Mouse (Mus musculus): ENCODE data around the gene Adgrb3. TPM values are rescaled to one million over a fixed set of nuclear protein-coding genes. Genes with fewer than 3 reads are reported as not detected.

Gene Adgrb3
- total RNA-seq, 2 experiments from 2014 or later, result not detected

DNA sequence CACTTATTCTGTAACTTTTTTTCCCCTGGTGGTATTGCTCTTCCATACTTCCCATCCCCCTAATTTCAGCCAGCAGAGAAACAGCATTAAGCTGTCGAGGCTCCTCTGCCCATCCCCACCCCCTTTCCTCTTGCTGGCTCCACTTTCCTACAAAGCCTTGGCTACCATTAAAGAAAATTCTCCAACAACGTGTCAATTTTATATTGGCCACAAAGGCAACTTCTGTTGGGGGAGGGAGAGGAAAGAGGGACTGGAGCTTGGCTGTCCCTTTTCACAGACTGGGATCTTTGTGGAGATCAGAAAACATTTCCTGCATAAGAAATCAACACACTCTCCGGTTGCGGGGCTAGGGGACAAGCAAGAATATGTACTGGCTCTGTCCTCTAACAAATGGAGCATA lies 4.9 kb downstream of the Adgrb3 start:
- TF ChIP-seq CTCF (IDR thresholded peaks at IDR 0.05), result no peak
- Histone ChIP-seq H3K4me3 (no peak overlapping the region), H3K27ac (no peak overlapping the region)
- DNase-seq, result no peak
- intact Hi-C loops (cut with DNase I), result no loop called here

- Histone ChIP-seq H3K27ac (no peak overlapping the region), H3K4me3 (no peak overlapping the region)
- TF ChIP-seq CTCF (IDR thresholded peaks at IDR 0.05), result no peak
- intact Hi-C loops (cut with DNase I), result no loop called here
- no peak for DNase-seq
Measured at GRCm38 (mm10) chr1:25823961-25824360, 5.5 kb downstream of the Adgrb3 start.

- H3K4me3 ChIP-seq, result no peak overlapping the region
- H3K27ac ChIP-seq, result no peak overlapping the region
- DNase-seq, result no peak
- intact Hi-C loops (cut with DNase I), result no loop called here
- no peak for TF ChIP-seq CTCF (IDR thresholded peaks at IDR 0.05)
Measured at GRCm38 (mm10) chr1:25815491-25815890, 14.0 kb downstream of the Adgrb3 start.

DNA sequence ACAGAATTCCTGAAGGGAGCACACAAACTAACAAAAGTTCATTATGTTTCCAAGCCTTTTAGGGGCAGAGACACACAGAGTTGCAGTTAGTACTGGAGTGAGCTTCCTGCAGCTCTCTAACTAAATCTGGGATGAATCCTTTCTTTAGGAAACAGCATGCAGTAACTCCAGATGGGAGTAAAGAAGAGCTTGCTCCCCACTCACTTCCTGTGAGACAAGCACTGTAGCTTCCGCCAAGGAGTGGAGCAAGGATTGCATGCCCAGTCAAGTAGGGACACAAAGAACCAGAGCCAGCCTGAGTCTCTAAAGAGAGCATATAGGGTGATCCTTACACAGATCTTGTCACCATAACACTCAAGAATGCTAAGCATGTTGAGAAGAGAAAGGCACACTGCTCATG lies 50.7 kb downstream of the Adgrb3 start:
- intact Hi-C loops (cut with DNase I), result no loop called here
- Histone ChIP-seq H3K4me3 (no peak overlapping the region), H3K27ac (no peak overlapping the region)
- DNase-seq, result no peak
- TF ChIP-seq CTCF (IDR thresholded peaks at IDR 0.05), result no peak

DNA sequence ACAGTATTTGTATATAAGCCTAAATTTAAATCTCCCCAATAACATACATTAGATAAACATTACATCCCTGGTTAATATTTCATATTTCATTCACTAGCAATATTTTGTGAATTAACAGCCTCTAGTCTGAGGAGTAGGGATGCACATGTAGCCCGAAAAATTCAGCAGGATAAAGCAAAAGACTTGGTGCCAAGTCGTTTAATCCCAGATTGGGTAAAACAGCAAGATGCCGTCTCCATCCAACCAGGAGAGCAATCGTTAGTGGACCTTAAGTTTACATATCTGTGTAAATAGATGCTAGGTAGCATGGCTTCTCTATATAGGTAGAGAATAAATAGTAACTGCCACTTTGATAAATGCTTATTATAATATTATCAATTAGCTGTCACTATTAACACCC lies 52.0 kb downstream of the Adgrb3 start:
- intact Hi-C loops (cut with DNase I), result no loop called here
- Histone ChIP-seq H3K4me3 (no peak overlapping the region), H3K27ac (no peak overlapping the region)
- no peak for DNase-seq
- no peak for TF ChIP-seq CTCF (IDR thresholded peaks at IDR 0.05)

GRCm38 (mm10) chr1:25775440-25776130 lies 53.9 kb downstream of the Adgrb3 start:
- DNase-seq, result no peak
- intact Hi-C loops (cut with DNase I), result no loop called here
- H3K4me3 ChIP-seq, result no peak overlapping the region
- no peak for TF ChIP-seq CTCF (IDR thresholded peaks at IDR 0.05)
- H3K27ac ChIP-seq, result no peak overlapping the region

GRCm38 (mm10) chr1:25768958-25769357 lies 60.5 kb downstream of the Adgrb3 start:
- Histone ChIP-seq H3K27ac (no peak overlapping the region), H3K4me3 (no peak overlapping the region)
- DNase-seq, result no peak
- intact Hi-C loops (cut with DNase I), result no loop called here
- no peak for TF ChIP-seq CTCF (IDR thresholded peaks at IDR 0.05)

GRCm38 (mm10) chr1:25755265-25755664 lies 74.2 kb downstream of the Adgrb3 start:
- DNase-seq, result no peak
- no peak for TF ChIP-seq CTCF (IDR thresholded peaks at IDR 0.05)
- no peak overlapping the region for H3K4me3 ChIP-seq
- intact Hi-C loops (cut with DNase I), result no loop called here
- H3K27ac ChIP-seq, result no peak overlapping the region

DNA sequence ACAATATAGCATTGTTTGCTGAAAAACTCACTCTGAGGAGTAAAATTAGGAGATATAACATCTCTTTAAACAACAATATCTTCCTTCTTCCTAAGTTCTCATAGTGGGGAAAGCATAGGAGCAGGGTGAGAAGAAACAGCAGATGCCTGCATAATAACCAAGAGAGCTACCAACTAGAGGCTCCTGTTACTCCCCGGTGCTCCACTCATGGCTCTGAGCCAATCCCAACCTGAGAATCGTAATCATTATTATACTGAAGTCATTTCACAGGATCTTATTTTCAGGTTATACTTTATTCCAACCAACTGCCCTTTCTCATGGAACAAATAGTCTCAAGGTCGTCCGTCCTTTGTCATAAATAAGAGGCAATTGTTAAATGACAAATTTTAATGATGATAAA lies 75.0 kb downstream of the Adgrb3 start:
- DNase-seq, result no peak
- intact Hi-C loops (cut with DNase I), result no loop called here
- Histone ChIP-seq H3K27ac (no peak overlapping the region), H3K4me3 (no peak overlapping the region)
- no peak for TF ChIP-seq CTCF (IDR thresholded peaks at IDR 0.05)

DNA sequence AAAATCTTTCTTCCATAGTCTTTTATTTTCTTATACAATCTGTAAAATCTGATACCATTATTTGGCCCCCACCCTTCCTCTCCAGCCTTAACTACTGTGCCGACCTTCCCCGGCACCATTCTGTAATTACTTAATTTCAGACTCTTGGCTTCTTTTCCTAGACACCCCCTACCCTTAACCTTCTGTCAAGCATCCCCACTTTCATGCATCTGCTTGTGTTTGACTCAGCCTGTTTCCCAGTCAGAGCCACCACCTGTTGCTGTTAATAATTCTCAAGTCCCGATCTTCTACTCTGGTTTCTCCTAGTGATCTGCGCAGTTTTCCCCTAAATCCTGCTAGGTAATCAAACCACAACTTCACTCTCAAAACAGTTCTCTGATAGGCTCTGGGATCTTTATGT lies 83.9 kb downstream of the Adgrb3 start:
- intact Hi-C loops (cut with DNase I), result no loop called here

GRCm38 (mm10) chr1:25744736-25745135 lies 84.8 kb downstream of the Adgrb3 start:
- TF ChIP-seq CTCF (IDR thresholded peaks at IDR 0.05), result no peak
- DNase-seq, result no peak
- H3K4me3 ChIP-seq, result no peak overlapping the region
- intact Hi-C loops (cut with DNase I), result no loop called here
- no peak overlapping the region for H3K27ac ChIP-seq

More for the DNA sequence above, 83.9 kb downstream of the Adgrb3 start:
- no peak for DNase-seq
- Histone ChIP-seq H3K4me3 (no peak overlapping the region), H3K27ac (no peak overlapping the region)
- TF ChIP-seq CTCF (IDR thresholded peaks at IDR 0.05), result no peak

- TF ChIP-seq CTCF (IDR thresholded peaks at IDR 0.05), result no peak
- Histone ChIP-seq H3K27ac (no peak overlapping the region), H3K4me3 (no peak overlapping the region)
- intact Hi-C loops (cut with DNase I), result no loop called here
- DNase-seq, result no peak
Measured at GRCm38 (mm10) chr1:25729844-25730243, 99.7 kb downstream of the Adgrb3 start.

- H3K4me3 ChIP-seq, result no peak overlapping the region
- no peak for DNase-seq
- H3K27ac ChIP-seq, result no peak overlapping the region
- intact Hi-C loops (cut with DNase I), result no loop called here
- no peak for TF ChIP-seq CTCF (IDR thresholded peaks at IDR 0.05)
Measured at GRCm38 (mm10) chr1:25711474-25711873, 118.0 kb downstream of the Adgrb3 start.

DNA sequence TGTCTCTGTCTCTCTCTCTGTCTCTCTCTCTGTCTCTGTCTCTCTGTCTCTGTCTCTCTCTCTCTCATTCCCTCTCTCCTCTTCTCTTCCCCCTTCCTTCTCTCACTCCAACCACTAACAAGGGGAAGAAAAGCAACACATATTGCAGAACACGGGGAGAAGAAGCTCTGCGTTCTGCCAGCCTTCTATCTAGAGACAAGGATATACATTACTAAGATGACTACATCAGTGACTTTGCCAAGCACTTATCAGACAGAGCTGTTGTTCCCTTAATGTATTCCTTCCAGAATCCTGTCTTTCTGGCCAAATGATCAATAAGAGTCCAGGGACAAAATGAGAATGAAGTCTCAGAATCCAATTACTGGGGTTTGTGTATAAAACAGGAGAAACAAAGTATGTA lies 123.2 kb downstream of the Adgrb3 start:
- intact Hi-C loops (cut with DNase I), result no loop called here
- no peak for TF ChIP-seq CTCF (IDR thresholded peaks at IDR 0.05)
- no peak for DNase-seq
- Histone ChIP-seq H3K4me3 (no peak overlapping the region), H3K27ac (no peak overlapping the region)
